Mouse (Mus musculus): ENCODE measurements around the gene Ugt2a1. TPM values are rescaled to one million over a fixed set of nuclear protein-coding genes. Genes with fewer than 3 reads are reported as not detected.
"Not testable (repeated sequence)": the region's sequence is repeated elsewhere in the genome, so short reads cannot be mapped to it uniquely, and the experiment has no call there.

The Ugt2a1 gene
- not detected for total RNA-seq (2021)
- long read RNA-seq, experiment 1, result 0 reads
- long read RNA-seq, experiment 2, result 0 reads

- DNase-seq (ENCODE audit: low spot score in 2 of 2), result no peak
Measured at GRCm38 (mm10) chr5:87490771-87491170, at the start of gene Ugt2a1. Gene Ugt2a1 (minus strand): TSS chr5:87490871.

- DNase-seq (ENCODE audit: low spot score in 2 of 2), result no peak
Measured at GRCm38 (mm10) chr5:87538111-87538510, 47.4 kb upstream of the Ugt2a1 start, which contains the start of gene Sult1b1. Gene Sult1b1 (minus strand): TSS chr5:87538195.

DNA sequence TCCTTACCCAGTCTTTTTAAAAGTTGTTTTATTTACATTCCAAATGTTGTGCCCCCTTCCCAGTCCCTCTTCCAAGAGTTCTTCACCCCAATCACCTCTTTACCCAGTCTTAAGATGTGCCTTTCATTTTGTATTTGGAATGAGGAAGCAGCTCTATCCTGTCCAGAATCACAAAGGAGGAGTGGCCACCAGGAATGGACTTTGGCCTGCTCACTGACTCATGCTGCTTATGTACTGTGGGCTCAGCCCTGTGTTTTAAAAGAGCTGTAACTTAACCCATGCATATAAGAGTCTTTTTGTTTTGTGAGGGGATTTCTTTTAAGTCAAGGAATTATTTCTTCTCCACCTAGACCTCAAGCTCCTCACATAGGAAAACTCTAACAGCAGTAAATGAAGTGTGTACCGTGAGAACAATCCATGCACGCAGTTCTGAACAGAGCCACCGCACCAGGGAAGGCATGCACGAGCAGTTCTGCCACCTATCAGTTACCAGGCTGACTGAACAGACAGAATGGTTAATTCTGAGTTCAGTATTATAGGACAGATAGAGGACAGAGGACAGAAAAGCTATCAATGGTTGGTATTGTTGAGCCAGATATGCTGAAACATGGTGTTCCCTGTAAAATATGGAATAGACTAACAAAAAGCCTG is 45.4 kb upstream of the Ugt2a1 start:
- no peak for DNase-seq (ENCODE audit: low spot score in 2 of 2)

GRCm38 (mm10) chr5:87532288-87532687 is 41.6 kb upstream of the Ugt2a1 start:
- DNase-seq (ENCODE audit: low spot score in 2 of 2), result no peak

DNA sequence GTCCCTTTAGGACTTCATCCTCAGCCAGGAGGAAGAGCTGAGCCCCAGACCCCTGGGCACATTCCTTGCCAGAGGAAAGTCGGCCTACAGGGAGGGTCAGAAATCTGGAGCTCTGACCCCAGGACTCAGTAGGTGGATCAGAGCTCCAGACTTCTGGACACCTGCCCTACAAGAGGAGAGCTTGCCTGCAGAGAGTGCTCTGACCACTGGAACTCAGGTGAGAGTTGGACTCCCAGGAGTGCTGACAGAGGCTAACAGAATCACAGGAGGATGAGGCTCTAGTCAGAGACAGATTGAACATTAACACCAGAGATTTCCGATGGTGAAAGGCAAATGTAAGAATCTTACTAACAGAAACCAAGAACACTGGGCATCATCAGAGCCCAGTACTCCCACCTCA is 32.9 kb upstream of the Ugt2a1 start:
- not testable (repeated sequence) for DNase-seq (ENCODE audit: low spot score in 2 of 2)

DNA sequence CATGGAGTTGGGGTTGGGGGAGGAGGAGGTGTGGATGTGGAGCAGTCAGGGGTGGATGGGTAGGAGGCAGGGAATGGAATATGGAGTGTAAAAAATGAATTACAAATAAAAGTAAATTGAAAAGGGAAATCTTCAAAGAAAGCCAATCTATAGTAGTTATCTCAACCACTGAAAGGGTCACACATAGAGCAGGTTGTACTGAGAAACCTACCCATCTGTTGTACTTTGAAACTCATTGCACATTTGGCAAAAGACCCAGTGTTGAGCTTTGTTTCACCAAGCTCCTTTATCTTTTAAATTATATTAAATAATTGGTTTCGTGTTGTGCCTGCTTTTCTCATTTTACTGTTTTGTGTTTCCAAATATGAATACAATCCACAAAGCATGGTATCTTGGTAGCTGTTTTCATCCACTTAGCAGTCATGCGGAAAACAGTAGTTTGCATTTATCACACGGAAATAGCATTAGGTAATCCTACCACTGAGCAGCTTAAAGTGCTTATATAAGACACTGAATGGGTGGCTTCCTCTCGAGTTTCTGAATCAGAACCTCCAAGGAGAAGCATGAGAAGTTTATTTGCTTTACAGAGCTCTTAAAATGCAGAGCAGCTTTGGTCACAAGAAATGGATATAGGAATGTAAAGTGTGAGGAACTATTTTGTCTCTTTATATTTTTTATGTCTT is 15.2 kb upstream of the Ugt2a1 start:
- DNase-seq (ENCODE audit: low spot score in 2 of 2), result no peak

DNA sequence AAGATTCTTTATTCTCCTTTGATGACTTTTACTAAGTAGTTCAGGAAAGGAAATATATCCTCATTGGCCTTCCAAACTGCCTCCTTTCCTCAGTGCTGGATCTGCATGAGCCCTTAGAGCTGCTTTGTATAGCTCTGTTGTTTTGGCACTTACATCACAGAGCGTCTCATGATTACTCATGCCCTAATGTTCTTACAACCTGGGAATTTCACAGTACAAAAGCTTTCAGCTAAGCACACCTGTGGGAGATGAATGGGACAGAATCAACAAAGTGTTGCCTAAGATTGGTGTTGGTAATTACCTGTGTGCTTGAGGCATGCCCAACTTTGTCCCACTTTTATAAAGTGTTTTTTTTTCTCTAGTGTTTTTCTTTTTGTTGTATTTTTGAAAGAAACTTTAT is 12.0 kb upstream of the Ugt2a1 start:
- DNase-seq (ENCODE audit: low spot score in 2 of 2), result no peak

GRCm38 (mm10) chr5:87499341-87499740 is 8.7 kb upstream of the Ugt2a1 start:
- no peak for DNase-seq (ENCODE audit: low spot score in 2 of 2)

DNA sequence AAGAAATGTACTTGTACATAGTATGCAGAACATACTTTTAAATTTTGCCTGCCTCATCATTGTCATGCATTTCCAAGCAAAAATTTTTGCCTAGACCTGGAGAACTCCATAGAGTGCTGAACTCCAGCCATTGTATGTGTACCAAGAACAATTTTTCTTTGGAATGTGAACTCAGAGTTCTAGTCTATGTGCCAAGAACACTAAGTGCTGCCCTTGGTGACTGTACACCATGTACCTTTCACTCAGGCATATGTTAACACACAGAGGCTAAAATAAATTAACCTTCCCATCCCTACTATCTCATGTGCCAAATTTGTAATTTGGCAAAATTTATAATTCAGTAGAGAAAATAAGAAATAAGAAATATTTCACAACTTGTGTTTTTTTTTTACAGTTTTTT is 8.3 kb upstream of the Ugt2a1 start:
- DNase-seq (ENCODE audit: low spot score in 2 of 2), result no peak

DNA sequence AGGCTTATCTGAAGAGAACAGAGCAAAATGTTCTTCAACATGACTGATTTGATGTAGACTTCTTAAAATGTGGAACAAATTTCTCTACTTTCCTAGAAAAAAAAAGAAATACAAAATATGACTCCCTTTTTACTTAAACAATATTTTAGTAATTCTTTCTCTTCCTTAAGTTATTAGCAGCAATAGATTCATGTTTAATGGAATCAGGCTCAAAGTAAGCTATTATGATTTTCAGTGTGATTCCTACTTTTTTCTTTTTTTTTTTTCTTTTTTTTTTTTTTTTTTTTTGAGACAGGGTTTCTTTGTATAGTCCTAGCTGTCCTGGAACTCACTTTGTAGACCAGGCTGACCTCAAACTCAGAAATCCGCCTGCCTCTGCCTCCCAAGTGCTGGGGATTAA is 4.0 kb downstream of the Ugt2a1 start, which contains the start of gene Gm43638:
Gene Gm43638, minus strand, starts transcription at position 101 of the 400 bp plus-strand sequence.
- DNase-seq (ENCODE audit: low spot score in 2 of 2), result not testable (repeated sequence)

DNA sequence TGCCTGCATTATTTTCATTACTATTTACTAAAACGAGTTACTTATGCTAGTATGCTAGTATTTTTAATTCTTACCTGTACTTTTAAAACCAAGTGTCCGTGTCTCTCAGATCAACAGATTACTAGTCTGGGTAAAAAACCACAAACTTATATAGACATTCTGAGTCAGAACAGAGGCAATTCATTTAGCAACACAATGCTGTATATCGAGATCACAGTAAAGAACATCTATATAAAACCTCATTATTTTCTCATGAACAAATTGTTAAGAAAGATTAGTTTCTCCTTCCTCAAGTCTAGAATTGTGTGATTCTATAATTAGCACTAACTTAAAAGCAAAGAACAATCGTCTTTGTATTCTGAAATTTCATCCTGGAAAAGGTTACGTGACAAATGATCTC is 8.5 kb downstream of the Ugt2a1 start, which contains the start of gene Ugt2a2:
Gene Ugt2a2, minus strand, starts transcription at position 101 of the 400 bp plus-strand sequence.
- DNase-seq (ENCODE audit: low spot score in 2 of 2), result no peak

- DNase-seq (ENCODE audit: low spot score in 2 of 2), result no peak
Measured at GRCm38 (mm10) chr5:87458810-87459209, 31.9 kb downstream of the Ugt2a1 start.

DNA sequence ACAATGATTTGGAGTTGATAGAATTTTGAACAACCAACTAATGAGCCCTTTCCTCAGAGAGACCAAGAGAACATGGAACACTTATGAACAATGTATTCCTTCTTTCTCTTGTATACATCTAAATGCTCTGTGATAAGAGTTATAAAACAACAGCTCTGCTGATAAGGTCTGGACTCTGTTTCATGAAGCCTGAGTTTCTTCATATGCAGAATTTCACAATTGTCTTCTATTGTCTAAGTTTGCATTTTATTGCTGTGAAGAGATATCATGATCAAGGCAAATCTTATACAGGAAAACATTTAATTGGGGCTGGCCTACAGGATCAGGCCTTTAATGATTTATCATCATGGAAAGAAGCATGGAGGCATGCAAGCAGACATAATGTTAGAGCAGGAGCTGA is 33.0 kb downstream of the Ugt2a1 start:
- no peak for DNase-seq (ENCODE audit: low spot score in 2 of 2)

DNA sequence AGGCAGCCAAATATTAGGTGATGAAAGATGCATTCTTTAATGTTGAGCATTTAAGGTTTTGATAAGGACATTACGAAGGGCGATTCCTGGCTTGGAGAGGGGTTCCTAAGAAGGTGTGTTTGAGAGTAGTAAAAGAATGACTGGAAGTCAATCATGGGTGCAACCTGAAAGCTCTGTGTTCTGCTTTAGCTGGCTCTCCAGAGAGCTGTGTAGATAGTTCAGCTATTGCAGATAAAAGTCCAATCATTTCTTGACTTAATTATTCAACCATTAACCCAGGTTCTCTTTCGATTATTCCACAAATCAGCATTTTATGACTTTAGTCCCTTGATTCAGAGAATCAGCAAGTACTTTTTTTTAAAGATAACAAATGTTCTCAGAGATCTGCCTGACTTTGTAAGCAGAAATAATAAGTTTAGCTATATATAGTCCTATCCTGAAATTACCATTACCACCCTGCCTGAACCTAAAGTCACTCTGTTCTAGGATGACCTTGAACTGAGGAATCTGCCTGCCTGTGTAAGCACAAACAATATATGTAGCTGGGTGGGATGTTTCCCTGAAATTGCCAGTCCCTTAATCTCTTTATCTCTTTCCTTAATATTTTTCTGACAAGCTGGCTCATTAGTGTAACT is 34.3 kb downstream of the Ugt2a1 start:
- no peak for DNase-seq (ENCODE audit: low spot score in 2 of 2)

- no peak for DNase-seq (ENCODE audit: low spot score in 2 of 2)
Measured at GRCm38 (mm10) chr5:87455519-87455918, 35.2 kb downstream of the Ugt2a1 start.

DNA sequence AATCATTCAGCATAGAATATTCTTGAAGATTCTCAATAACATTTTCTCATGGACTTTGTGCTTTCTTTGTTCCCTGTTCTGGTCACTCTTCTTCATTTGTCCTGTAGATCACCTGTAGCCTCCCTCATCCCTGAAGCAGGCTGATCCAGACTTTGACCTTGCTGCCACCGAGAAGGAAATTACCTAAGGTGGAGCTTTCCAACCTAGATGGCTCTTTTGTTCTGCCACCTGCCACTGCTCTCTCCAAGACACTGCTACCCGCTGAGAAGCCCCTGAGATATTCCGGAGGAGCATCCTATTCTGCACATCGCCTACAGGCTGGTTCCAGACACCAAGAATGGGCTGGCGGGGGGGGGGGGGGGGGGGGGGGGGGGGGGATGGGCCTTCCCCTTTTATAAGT is 38.2 kb downstream of the Ugt2a1 start:
- DNase-seq (ENCODE audit: low spot score in 2 of 2), result not testable (repeated sequence)

GRCm38 (mm10) chr5:87436264-87436663 is 54.4 kb downstream of the Ugt2a1 start:
- DNase-seq (ENCODE audit: low spot score in 2 of 2), result no peak

- DNase-seq (ENCODE audit: low spot score in 2 of 2), result no peak
Measured at GRCm38 (mm10) chr5:87425676-87426075, 65.0 kb downstream of the Ugt2a1 start.

- not testable (repeated sequence) for DNase-seq (ENCODE audit: low spot score in 2 of 2)
Measured at GRCm38 (mm10) chr5:87424041-87424440, 66.6 kb downstream of the Ugt2a1 start, which contains the start of gene Ugt2b38. Gene Ugt2b38 (minus strand): TSS chr5:87424203.

Data from gastrocnemius, postnatal 4 days (tissue).